Comparison of ENCODE assay signal across 8 mouse cellular contexts in the genomic region with DNA sequence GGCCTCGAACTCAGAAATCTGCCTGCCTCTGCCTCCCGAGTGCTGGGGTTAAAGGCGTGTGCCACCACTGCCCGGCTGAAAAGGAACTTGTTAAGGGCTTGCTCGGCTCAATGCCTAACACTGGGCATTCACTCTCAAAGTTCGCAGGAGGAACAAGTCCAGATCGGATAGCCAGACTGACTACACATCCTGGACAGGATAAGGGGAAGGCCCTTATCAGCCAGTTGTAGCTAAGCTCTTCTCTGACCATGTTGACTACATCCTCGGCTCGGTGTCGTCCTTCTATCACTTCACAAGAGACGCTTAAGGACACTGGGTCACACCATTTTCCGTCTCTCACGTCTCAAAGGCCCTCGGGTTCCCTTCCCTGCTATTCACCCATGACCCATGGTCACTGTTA. TPM values are rescaled to one million over a fixed set of nuclear protein-coding genes. Genes with fewer than 3 reads are reported as not detected.
DNase-seq lines count a peak whose midpoint lies in the region; ATAC-seq and TF ChIP-seq lines count a peak whose summit lies in the region.

No protein-coding gene starts in this region.

- no peaks in the 10 kb centered on the region for H3K27me3 ChIP-seq in heart, postnatal 0 days (ENCODE audit: control insufficient read depth, insufficient read depth, low read length)
- H3K27me3 ChIP-seq in megakaryocyte, embryonic 14.5 days (replicated peaks): no peaks in the 10 kb centered on the region

- 14% methylated on average over 14 of the region's 14 CpGs for WGBS in heart, postnatal 0 days

- 0 out of 2 replicates have a peak, but pooled peaks have one; percentile 7 for ATAC-seq in heart, postnatal 0 days (ENCODE audit: insufficient read depth, low read depth)
- ATAC-seq in frontal cortex, adult (ENCODE audit: low TSS enrichment): no peak

- DNase-seq in adrenal gland, postnatal 10 days: peak; percentile 12
- no peak for DNase-seq in adrenal gland, postnatal 4 days (ENCODE audit: low spot score in 2 of 2)
- DNase-seq in MEL-GATA-1-ER (ENCODE audit: extremely low read depth, low read depth): peak; percentile 59
- peak; percentile 37 for DNase-seq in heart, postnatal 0 days (ENCODE audit: low spot score)
- no peak for DNase-seq in adrenal gland, adult 8-10 months
- no peak for DNase-seq in adrenal gland, postnatal 14 days

- peaks cover 7% of the 10 kb centered on the region for H3K4me1 ChIP-seq in heart, postnatal 0 days (ENCODE audit: control insufficient read depth, insufficient read depth)
- peaks cover 58% of the 10 kb centered on the region for H3K4me1 ChIP-seq in megakaryocyte, embryonic 14.5 days

- H3K4me3 ChIP-seq in heart, postnatal 0 days (ENCODE audit: low read depth, low read length): peak overlapping the region; percentile 81
- peak overlapping the region; percentile 94 for H3K4me3 ChIP-seq in megakaryocyte, embryonic 14.5 days (replicated peaks)

- peak overlapping the region; percentile 97 for H3K4me2 ChIP-seq in heart, postnatal 0 days (ENCODE audit: low read depth, low read length)

- no peaks in the 10 kb centered on the region for H3K9me3 ChIP-seq in heart, postnatal 0 days (replicated peaks; ENCODE audit: control insufficient read depth, low read length)
- H3K9me3 ChIP-seq in megakaryocyte, embryonic 14.5 days: no peaks in the 10 kb centered on the region

- peaks cover 17% of the 10 kb centered on the region for H3K36me3 ChIP-seq in heart, postnatal 0 days (replicated peaks; ENCODE audit: control insufficient read depth, insufficient read depth, low read length)
- peaks cover 53% of the 10 kb centered on the region for H3K36me3 ChIP-seq in megakaryocyte, embryonic 14.5 days (replicated peaks; ENCODE audit: low read length)

- peak overlapping the region; percentile 88 for H3K27ac ChIP-seq in heart, postnatal 0 days (ENCODE audit: low read depth)

- no peak for TF ChIP-seq EP300 in heart, postnatal 0 days (IDR thresholded peaks at IDR 0.05; ENCODE audit: low read depth)

- no peak for TF ChIP-seq CTCF in heart, postnatal 0 days (IDR thresholded peaks at IDR 0.05; ENCODE audit: low read depth)

- H3K9ac ChIP-seq in heart, postnatal 0 days (replicated peaks; ENCODE audit: low read depth, low read length): peak overlapping the region; percentile 73

RNA-seq across cellular contexts. Expression of a gene that starts 0.5 kb away (rescaled TPM):
- total RNA-seq in adrenal gland, postnatal 10 days (2021): 10 to 100 TPM; 59.0 to 82.0 TPM
- total RNA-seq in adrenal gland, postnatal 4 days (2021): 10 to 100 TPM; 34.6 to 43.3 TPM
- 69.2 and 85.3 TPM in 2 replicates for total RNA-seq in heart, postnatal 0 days (2014; rRNA removed; ENCODE audit: low replicate concordance)
- 40.1 and 45.3 TPM in 2 replicates for polyA plus RNA-seq in heart, postnatal 0 days (2015; fragmentation: Nextera tagmentation; extraction: Ambion mirVana)
- polyA plus RNA-seq in megakaryocyte, embryonic 14.5 days (2012; ENCODE audit: insufficient read depth, low replicate concordance): 7.9 and 17.7 TPM in 2 replicates
- total RNA-seq in adrenal gland, adult 8-10 months (2022): 10 to 100 TPM; 25.6 to 34.1 (median 32.2) TPM
- 53.9 and 58.6 TPM in 2 replicates for total RNA-seq in adrenal gland, postnatal 14 days (2021)

RNA-seq across cellular contexts. Expression of a gene that starts 0.5 kb away (rescaled TPM):
- 10 to 100 TPM; 16.1 to 18.8 TPM for total RNA-seq in adrenal gland, postnatal 10 days (2021)
- 10 to 100 TPM; 19.0 to 21.4 TPM for total RNA-seq in adrenal gland, postnatal 4 days (2021)
- 4.7 and 5.7 TPM in 2 replicates for total RNA-seq in heart, postnatal 0 days (2014; rRNA removed; ENCODE audit: low replicate concordance)
- polyA plus RNA-seq in heart, postnatal 0 days (2015; fragmentation: Nextera tagmentation; extraction: Ambion mirVana): 11.2 and 12.6 TPM in 2 replicates
- 11.0 TPM in 1 of 2 replicates, not detected in the other for polyA plus RNA-seq in megakaryocyte, embryonic 14.5 days (2012; ENCODE audit: insufficient read depth, low replicate concordance)
- 10 to 100 TPM; 24.2 to 33.4 (median 29.4) TPM for total RNA-seq in adrenal gland, adult 8-10 months (2022)
- 20.6 and 28.1 TPM in 2 replicates for total RNA-seq in adrenal gland, postnatal 14 days (2021)

RNA-seq across cellular contexts. Expression of a gene that starts 4.1 kb away (rescaled TPM):
- under 1 TPM in 1 of 2 experiments, not detected in 1; 0.94 TPM for total RNA-seq in adrenal gland, postnatal 10 days (2021)
- total RNA-seq in adrenal gland, postnatal 4 days (2021): under 1 TPM in 1 of 2 experiments, not detected in 1; 0.25 TPM
- not detected in 2 replicates for total RNA-seq in heart, postnatal 0 days (2014; rRNA removed; ENCODE audit: low replicate concordance)
- 0.29 and 0.33 TPM in 2 replicates for polyA plus RNA-seq in heart, postnatal 0 days (2015; fragmentation: Nextera tagmentation; extraction: Ambion mirVana)
- not detected in 2 replicates for polyA plus RNA-seq in megakaryocyte, embryonic 14.5 days (2012; ENCODE audit: insufficient read depth, low replicate concordance)
- under 1 TPM; 0.16 to 0.49 (median 0.33) TPM for total RNA-seq in adrenal gland, adult 8-10 months (2022)
- 0.33 TPM in 1 of 2 replicates, not detected in the other for total RNA-seq in adrenal gland, postnatal 14 days (2021)

RNA-seq across cellular contexts. Expression of a gene that starts 10.0 kb away (rescaled TPM):
- total RNA-seq in adrenal gland, postnatal 10 days (2021): 10 to 100 TPM; 20.6 to 20.9 TPM
- 10 to 100 TPM; 24.4 to 26.8 TPM for total RNA-seq in adrenal gland, postnatal 4 days (2021)
- total RNA-seq in heart, postnatal 0 days (2014; rRNA removed; ENCODE audit: low replicate concordance): 35.4 and 48.3 TPM in 2 replicates
- 25.1 and 28.2 TPM in 2 replicates for polyA plus RNA-seq in heart, postnatal 0 days (2015; fragmentation: Nextera tagmentation; extraction: Ambion mirVana)
- 12.1 and 61.1 TPM in 2 replicates for polyA plus RNA-seq in megakaryocyte, embryonic 14.5 days (2012; ENCODE audit: insufficient read depth, low replicate concordance)
- total RNA-seq in adrenal gland, adult 8-10 months (2022): 10 to 100 TPM; 22.8 to 38.7 (median 29.5) TPM
- total RNA-seq in adrenal gland, postnatal 14 days (2021): 19.6 and 23.4 TPM in 2 replicates

RNA-seq across cellular contexts. Expression of a gene that starts 14.9 kb away (rescaled TPM):
- total RNA-seq in adrenal gland, postnatal 10 days (2021): 1 to 10 TPM in 1 of 2 experiments, under 1 TPM in 1; 0.30 to 2.6 TPM
- 10 to 100 TPM in 1 of 2 experiments, 1 to 10 TPM in 1; 7.1 to 10.2 TPM for total RNA-seq in adrenal gland, postnatal 4 days (2021)
- total RNA-seq in heart, postnatal 0 days (2014; rRNA removed; ENCODE audit: low replicate concordance): not detected in 2 replicates
- 0.08 TPM in 1 of 2 replicates, not detected in the other for polyA plus RNA-seq in heart, postnatal 0 days (2015; fragmentation: Nextera tagmentation; extraction: Ambion mirVana)
- polyA plus RNA-seq in megakaryocyte, embryonic 14.5 days (2012; ENCODE audit: insufficient read depth, low replicate concordance): not detected in 2 replicates
- 1 to 10 TPM in 2 of 4 experiments, not detected in 2; 2.8 to 6.6 TPM for total RNA-seq in adrenal gland, adult 8-10 months (2022)
- 2.3 and 4.7 TPM in 2 replicates for total RNA-seq in adrenal gland, postnatal 14 days (2021)

Comparison
In these comparisons a context has a peak if more than half of its experiments do, and no peak if none do; other contexts are left out.
1. DNase-seq: peak in adrenal gland, postnatal 10 days (single experiment), MEL-GATA-1-ER (single experiment) and heart, postnatal 0 days (single experiment); none in adrenal gland, postnatal 4 days (0 of 2), adrenal gland, adult 8-10 months (single experiment) and adrenal gland, postnatal 14 days (single experiment).